Mouse (Mus musculus): ENCODE measurements at regions not wholly inside any gene's neighbourhood (a gene's known extent, or its start where the extent isn't known, plus 50 kb on each side); places are given as distances from the start of the nearest gene placed in this dataset.

- 87% methylated on average over 4 of the region's 4 CpGs for WGBS
- H3K9ac ChIP-seq (replicated peaks): no peak overlapping the region
- H3K36me3 ChIP-seq: no peaks in the 10 kb centered on the region
- no peak overlapping the region for H3K4me2 ChIP-seq
- no peak overlapping the region for H3K27ac ChIP-seq
- no peaks in the 10 kb centered on the region for H3K27me3 ChIP-seq
- no peak for ATAC-seq (ENCODE audit: insufficient number of reproducible peaks, insufficient read depth, low FRiP score, low TSS enrichment, low read depth)
- H3K4me1 ChIP-seq (replicated peaks): no peaks in the 10 kb centered on the region
- no peak overlapping the region for H3K4me3 ChIP-seq (replicated peaks)
- H3K9me3 ChIP-seq: no peaks in the 10 kb centered on the region
These were observed 110.4 kb upstream of the Neil3 start for GRCm38 (mm10) chr8:53749263-53749662.

- Histone ChIP-seq H3K27ac (no peak overlapping the region), H3K9me3 (no peaks in the 10 kb centered on the region), H3K4me2 (no peak overlapping the region), H3K36me3 (no peaks in the 10 kb centered on the region), H3K9ac (replicated peaks) (no peak overlapping the region), H3K4me1 (replicated peaks) (no peaks in the 10 kb centered on the region), H3K4me3 (replicated peaks) (no peak overlapping the region), H3K27me3 (no peaks in the 10 kb centered on the region)
- ATAC-seq (ENCODE audit: insufficient number of reproducible peaks, insufficient read depth, low FRiP score, low TSS enrichment, low read depth): no peak
These were observed 130.3 kb upstream of the Neil3 start for GRCm38 (mm10) chr8:53769211-53769610.

GRCm38 (mm10) chr8:53775511-53775910 is 136.6 kb upstream of the Neil3 start:
- H3K27me3 ChIP-seq: no peaks in the 10 kb centered on the region
- no peak overlapping the region for H3K9ac ChIP-seq (replicated peaks)
- no peaks in the 10 kb centered on the region for H3K36me3 ChIP-seq
- H3K27ac ChIP-seq: no peak overlapping the region
- H3K4me3 ChIP-seq (replicated peaks): no peak overlapping the region
- H3K4me2 ChIP-seq: no peak overlapping the region
- no peaks in the 10 kb centered on the region for H3K4me1 ChIP-seq (replicated peaks)
- ATAC-seq (ENCODE audit: insufficient number of reproducible peaks, insufficient read depth, low FRiP score, low TSS enrichment, low read depth): no peak
- H3K9me3 ChIP-seq: no peaks in the 10 kb centered on the region

- no peak overlapping the region for H3K9ac ChIP-seq (replicated peaks)
- no peaks in the 10 kb centered on the region for H3K36me3 ChIP-seq
- H3K27me3 ChIP-seq: no peaks in the 10 kb centered on the region
- no peaks in the 10 kb centered on the region for H3K4me1 ChIP-seq (replicated peaks)
- 86% methylated on average over 2 of the region's 2 CpGs for WGBS
- H3K27ac ChIP-seq: no peak overlapping the region
- H3K9me3 ChIP-seq: no peaks in the 10 kb centered on the region
- ATAC-seq (ENCODE audit: insufficient number of reproducible peaks, insufficient read depth, low FRiP score, low TSS enrichment, low read depth): no peak
- H3K4me2 ChIP-seq: no peak overlapping the region
- no peak overlapping the region for H3K4me3 ChIP-seq (replicated peaks)
These were observed 142.0 kb upstream of the Neil3 start for GRCm38 (mm10) chr8:53780886-53781285.

GRCm38 (mm10) chr8:53781885-53782284 is 143.0 kb upstream of the Neil3 start:
- Histone ChIP-seq H3K4me2 (no peak overlapping the region), H3K4me3 (replicated peaks) (no peak overlapping the region), H3K4me1 (replicated peaks) (no peaks in the 10 kb centered on the region), H3K27me3 (no peaks in the 10 kb centered on the region), H3K27ac (no peak overlapping the region), H3K36me3 (no peaks in the 10 kb centered on the region), H3K9ac (replicated peaks) (no peak overlapping the region), H3K9me3 (no peaks in the 10 kb centered on the region)
- no peak for ATAC-seq (ENCODE audit: insufficient number of reproducible peaks, insufficient read depth, low FRiP score, low TSS enrichment, low read depth)
- WGBS: 82% methylated on average over 4 of the region's 4 CpGs

- 90% methylated on average over 1 of the region's 1 CpGs for WGBS
- Histone ChIP-seq H3K27me3 (no peaks in the 10 kb centered on the region), H3K27ac (no peak overlapping the region), H3K36me3 (no peaks in the 10 kb centered on the region), H3K4me1 (replicated peaks) (no peaks in the 10 kb centered on the region), H3K9ac (replicated peaks) (no peak overlapping the region), H3K4me3 (replicated peaks) (no peak overlapping the region), H3K9me3 (no peaks in the 10 kb centered on the region), H3K4me2 (no peak overlapping the region)
- ATAC-seq (ENCODE audit: insufficient number of reproducible peaks, insufficient read depth, low FRiP score, low TSS enrichment, low read depth): no peak
These were observed 149.3 kb upstream of the Neil3 start for GRCm38 (mm10) chr8:53788202-53788601.

GRCm38 (mm10) chr8:53821148-53821547 is 182.3 kb upstream of the Neil3 start:
- ATAC-seq (ENCODE audit: insufficient number of reproducible peaks, insufficient read depth, low FRiP score, low TSS enrichment, low read depth): no peak
- H3K4me2 ChIP-seq: no peak overlapping the region
- H3K27me3 ChIP-seq: no peaks in the 10 kb centered on the region
- 72% methylated on average over 1 of the region's 1 CpGs for WGBS
- no peak overlapping the region for H3K27ac ChIP-seq
- no peaks in the 10 kb centered on the region for H3K4me1 ChIP-seq (replicated peaks)
- no peak overlapping the region for H3K9ac ChIP-seq (replicated peaks)
- no peak overlapping the region for H3K4me3 ChIP-seq (replicated peaks)
- no peaks in the 10 kb centered on the region for H3K9me3 ChIP-seq
- H3K36me3 ChIP-seq: no peaks in the 10 kb centered on the region

- Histone ChIP-seq H3K9me3 (no peaks in the 10 kb centered on the region), H3K4me2 (no peak overlapping the region), H3K27me3 (no peaks in the 10 kb centered on the region), H3K4me3 (replicated peaks) (no peak overlapping the region), H3K4me1 (replicated peaks) (no peaks in the 10 kb centered on the region), H3K27ac (no peak overlapping the region), H3K36me3 (no peaks in the 10 kb centered on the region), H3K9ac (replicated peaks) (no peak overlapping the region)
- WGBS: 89% methylated on average over 1 of the region's 1 CpGs
- ATAC-seq (ENCODE audit: insufficient number of reproducible peaks, insufficient read depth, low FRiP score, low TSS enrichment, low read depth): no peak
These were observed 188.5 kb upstream of the Neil3 start for GRCm38 (mm10) chr8:53827395-53827794.

- no peaks in the 10 kb centered on the region for H3K36me3 ChIP-seq
- H3K4me3 ChIP-seq (replicated peaks): no peak overlapping the region
- no peak overlapping the region for H3K4me2 ChIP-seq
- no peak overlapping the region for H3K27ac ChIP-seq
- H3K4me1 ChIP-seq (replicated peaks): no peaks in the 10 kb centered on the region
- H3K9ac ChIP-seq (replicated peaks): no peak overlapping the region
- no peaks in the 10 kb centered on the region for H3K27me3 ChIP-seq
- H3K9me3 ChIP-seq: no peaks in the 10 kb centered on the region
- no peak for ATAC-seq (ENCODE audit: insufficient number of reproducible peaks, insufficient read depth, low FRiP score, low TSS enrichment, low read depth)
These were observed 209.0 kb upstream of the Neil3 start for GRCm38 (mm10) chr8:53847821-53848220.

GRCm38 (mm10) chr8:53868567-53868966 is 208.8 kb upstream of the Vegfc start:
- H3K4me2 ChIP-seq: no peak overlapping the region
- no peak overlapping the region for H3K4me3 ChIP-seq (replicated peaks)
- ATAC-seq (ENCODE audit: insufficient number of reproducible peaks, insufficient read depth, low FRiP score, low TSS enrichment, low read depth): no peak
- H3K9me3 ChIP-seq: no peaks in the 10 kb centered on the region
- 25% methylated on average over 1 of the region's 1 CpGs for WGBS
- H3K27me3 ChIP-seq: no peaks in the 10 kb centered on the region
- H3K9ac ChIP-seq (replicated peaks): no peak overlapping the region
- no peak overlapping the region for H3K27ac ChIP-seq
- H3K4me1 ChIP-seq (replicated peaks): peaks cover 3% of the 10 kb centered on the region; the same call in 1 of the 2 replicates
- no peaks in the 10 kb centered on the region for H3K36me3 ChIP-seq

GRCm38 (mm10) chr8:53869997-53870596 is 207.3 kb upstream of the Vegfc start:
- no peaks in the 10 kb centered on the region for H3K27me3 ChIP-seq
- H3K9ac ChIP-seq (replicated peaks): no peak overlapping the region
- no peak overlapping the region for H3K4me3 ChIP-seq (replicated peaks)
- H3K4me2 ChIP-seq: no peak overlapping the region
- H3K27ac ChIP-seq: no peak overlapping the region
- WGBS: 65% methylated on average over 8 of the region's 8 CpGs
- no peaks in the 10 kb centered on the region for H3K36me3 ChIP-seq
- no peaks in the 10 kb centered on the region for H3K9me3 ChIP-seq
- peaks cover 3% of the 10 kb centered on the region; the same call in 1 of the 2 replicates for H3K4me1 ChIP-seq (replicated peaks)
- ATAC-seq (ENCODE audit: insufficient number of reproducible peaks, insufficient read depth, low FRiP score, low TSS enrichment, low read depth): no peak

GRCm38 (mm10) chr8:53872033-53872619 is 205.3 kb upstream of the Vegfc start:
- Histone ChIP-seq H3K4me3 (replicated peaks) (no peak overlapping the region), H3K4me1 (replicated peaks) (peaks cover 3% of the 10 kb centered on the region; the same call in 1 of the 2 replicates), H3K9me3 (no peaks in the 10 kb centered on the region), H3K27ac (no peak overlapping the region), H3K4me2 (no peak overlapping the region), H3K27me3 (no peaks in the 10 kb centered on the region), H3K36me3 (no peaks in the 10 kb centered on the region), H3K9ac (replicated peaks) (no peak overlapping the region)
- 45% methylated on average over 4 of the region's 4 CpGs for WGBS
- no peak for ATAC-seq (ENCODE audit: insufficient number of reproducible peaks, insufficient read depth, low FRiP score, low TSS enrichment, low read depth)
